Mouse (Mus musculus) spleen, postnatal 4 days (tissue): ENCODE results near the gene Adh5.

Source experiments
- DNase-seq, 2 experiments: peaks; one replicate each; pipeline ENCODE4 v3.0.0; 2022; ENCODE audit warnings: low spot score in 2 of 2

Adh5 gene

DNA sequence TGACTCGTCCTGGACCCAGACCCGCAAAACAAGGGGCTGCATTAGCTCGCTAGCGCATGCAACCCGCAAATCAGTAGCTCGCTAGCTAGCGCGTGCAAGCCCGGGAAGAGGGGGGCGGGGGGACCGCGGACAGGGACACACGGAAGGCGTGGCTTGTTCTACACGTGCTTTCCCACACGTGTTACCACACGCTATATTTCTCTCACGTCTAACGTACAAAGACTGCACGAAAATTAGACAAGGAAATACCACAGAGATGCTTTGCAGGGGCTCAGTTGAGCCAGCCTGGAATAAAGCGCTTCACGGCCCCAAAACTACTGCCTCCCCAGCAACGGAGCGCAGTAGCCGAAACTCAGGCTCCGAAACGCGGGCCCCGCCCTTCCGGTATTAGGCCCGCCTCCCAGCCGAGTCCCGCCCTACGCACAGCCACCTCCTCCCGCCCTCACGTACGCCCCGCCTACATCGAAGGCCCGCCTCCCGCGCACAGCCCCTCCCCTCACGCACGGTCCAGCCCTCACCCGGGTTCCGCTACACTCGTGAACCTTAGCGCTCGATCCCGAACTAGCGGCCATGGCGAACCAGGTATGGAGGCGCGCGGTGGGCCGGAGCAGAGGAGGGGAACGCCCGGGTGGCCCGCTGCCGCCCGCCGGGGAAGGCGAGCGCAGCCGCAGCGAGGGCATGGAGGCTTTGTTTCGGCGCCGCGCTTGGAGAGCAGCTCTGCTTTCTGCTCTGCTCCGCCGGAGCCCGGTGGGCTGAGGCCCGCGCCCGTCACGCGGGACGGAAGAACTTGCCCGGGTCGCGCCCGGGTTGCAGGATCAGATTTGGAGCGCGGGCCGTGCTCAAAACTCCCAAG, at the start of gene Adh5:
Gene Adh5 (plus strand): TSS at position 482 of the 853 bp plus-strand sequence.
- DNase-seq = peak; percentile 93 to 95

DNA sequence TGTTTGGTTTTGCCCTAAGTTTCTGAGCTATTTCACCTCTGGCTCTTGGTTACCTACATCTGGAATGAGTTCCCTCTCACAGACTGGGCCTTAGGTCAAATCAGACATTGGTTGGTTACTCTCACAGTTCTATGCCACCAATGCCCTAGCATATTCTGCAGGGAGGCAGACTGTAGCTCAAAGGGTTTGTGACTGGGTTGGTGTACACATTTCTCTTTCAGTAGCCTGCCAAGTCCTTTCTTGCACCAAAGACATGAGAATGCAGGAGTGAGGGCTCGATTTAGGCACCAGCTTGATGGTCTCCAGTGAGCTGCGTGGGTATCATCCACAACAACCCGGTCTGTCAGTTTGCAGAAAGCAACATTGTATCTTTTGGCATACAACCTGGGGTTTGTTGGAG, 38.0 kb upstream of the Adh5 start:
- no peak for DNase-seq

DNA sequence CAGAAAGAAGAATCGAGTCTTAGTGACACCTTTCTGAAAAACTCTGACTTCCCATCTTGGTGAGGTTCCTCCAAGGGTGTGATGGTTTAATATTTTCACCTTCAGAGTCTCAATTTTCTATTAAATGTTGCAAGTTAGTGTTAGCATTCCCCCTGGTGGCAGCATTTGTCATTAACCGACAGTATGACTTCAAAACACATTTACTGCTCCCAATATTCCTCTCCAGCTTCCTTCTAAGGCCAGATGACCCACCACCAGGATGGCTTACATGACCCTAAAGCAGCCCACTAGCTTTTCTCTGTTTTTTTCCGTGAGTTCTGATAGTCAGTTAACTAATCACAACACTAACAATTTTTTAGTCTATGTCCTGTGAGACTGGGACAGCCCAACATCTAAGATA, 37.6 kb upstream of the Adh5 start:
- no peak for DNase-seq

DNA sequence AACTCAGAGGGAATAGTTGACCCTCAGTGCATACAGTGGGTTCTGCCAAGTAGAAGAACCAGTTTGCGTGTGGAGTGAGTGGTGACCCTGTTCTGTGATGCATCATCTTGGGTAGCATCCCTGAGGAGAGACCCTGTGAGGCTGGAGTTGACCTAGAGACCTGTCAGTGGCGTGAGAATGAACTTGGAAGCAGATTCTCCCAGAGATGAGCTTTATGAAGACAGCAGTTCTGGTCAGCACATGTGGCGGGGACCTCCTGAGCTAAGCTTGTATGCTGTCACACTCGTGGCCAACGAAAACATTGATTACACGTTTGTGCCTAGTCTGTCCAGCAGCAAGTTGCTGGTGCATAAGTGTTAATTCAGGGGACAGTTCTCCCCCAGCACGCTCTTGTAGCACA, 37.1 kb upstream of the Adh5 start:
- no peak for DNase-seq

DNA sequence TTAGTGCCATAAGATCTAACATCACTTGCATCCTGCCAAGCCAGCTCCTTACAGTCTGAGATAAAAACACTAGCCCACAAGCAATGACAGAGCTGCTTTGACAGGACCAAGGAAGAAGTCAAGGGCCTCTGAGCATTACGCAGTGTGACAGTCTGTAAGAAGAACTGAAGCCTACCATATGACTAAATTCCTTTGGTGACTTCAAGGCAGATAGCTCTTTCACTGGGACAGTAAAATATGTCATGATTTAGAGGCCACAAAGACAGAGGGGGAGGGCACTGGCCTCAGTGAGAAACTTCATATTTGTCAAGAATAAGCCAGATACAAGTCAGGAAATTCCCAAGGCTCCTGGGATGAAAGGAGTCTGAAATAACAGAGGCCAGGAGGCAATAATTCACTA, 35.0 kb upstream of the Adh5 start:
- DNase-seq = no peak

DNA sequence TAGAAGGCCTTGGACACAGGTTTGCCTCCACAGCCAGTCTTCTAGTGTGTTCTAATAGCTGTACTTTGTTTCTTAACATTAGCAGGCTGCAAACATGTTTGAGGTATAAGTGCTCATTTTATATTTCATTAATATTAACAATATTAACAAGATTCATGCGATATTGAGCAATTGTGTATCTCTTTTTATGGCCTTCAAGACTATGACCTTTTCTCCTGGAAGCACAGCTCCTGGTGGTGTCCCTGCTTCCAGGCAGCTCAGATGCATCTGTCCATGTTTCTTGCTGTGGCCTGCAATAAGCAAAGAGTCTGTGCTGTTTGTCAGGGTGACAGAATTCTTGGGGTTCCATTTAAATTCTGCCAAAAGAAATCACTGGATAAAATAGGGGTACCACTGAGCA, 33.3 kb upstream of the Adh5 start:
- DNase-seq = no peak

DNA sequence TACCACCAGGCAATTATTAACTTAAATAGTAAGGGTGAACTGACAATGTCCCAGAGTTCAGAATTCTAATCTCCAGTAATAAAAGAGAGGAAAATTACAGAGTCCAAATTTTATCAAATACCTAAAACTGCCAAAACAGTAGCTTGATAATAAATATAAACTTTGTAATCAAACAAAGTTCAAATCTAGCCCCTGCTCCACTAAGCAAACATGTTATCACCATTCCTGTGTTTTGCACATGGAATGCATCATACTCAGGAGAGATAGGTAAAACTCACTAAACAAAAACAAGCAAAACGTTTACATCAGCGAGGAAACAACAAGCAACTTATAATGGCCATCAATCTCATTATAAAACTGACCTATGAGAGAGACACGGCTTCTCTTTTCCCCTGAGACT, 32.7 kb upstream of the Adh5 start:
- DNase-seq = no peak

DNA sequence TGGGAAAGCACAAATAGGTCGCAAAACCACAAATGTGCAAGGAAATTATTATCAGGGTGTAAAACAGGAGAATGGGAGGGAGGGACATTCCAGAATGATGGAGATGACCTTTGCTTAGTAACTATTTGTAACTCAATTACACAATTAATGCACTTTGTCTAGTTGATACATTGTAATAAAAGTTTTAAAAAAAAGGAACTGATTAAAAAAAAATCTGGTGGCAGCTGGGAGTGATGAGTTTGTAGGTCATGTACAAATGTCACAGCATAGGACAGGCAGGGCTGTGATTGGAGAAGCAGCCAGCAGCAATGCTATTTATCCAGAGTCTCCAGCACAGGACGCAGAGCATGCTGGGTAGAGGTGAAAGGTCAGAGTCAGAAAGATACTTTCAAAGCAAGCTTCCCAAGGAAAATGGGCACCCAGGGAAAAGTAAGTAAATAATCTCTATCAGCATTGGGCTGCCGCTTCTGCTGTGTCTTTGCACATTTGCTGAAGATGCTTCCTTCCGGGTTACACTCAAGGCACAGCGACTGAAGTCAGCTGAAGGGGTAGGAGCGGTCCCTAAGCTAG, 27.7 kb upstream of the Adh5 start, which contains the start of gene Adh4:
Gene Adh4 (plus strand): TSS at position 346 of the 570 bp plus-strand sequence.
- DNase-seq = no peak

DNA sequence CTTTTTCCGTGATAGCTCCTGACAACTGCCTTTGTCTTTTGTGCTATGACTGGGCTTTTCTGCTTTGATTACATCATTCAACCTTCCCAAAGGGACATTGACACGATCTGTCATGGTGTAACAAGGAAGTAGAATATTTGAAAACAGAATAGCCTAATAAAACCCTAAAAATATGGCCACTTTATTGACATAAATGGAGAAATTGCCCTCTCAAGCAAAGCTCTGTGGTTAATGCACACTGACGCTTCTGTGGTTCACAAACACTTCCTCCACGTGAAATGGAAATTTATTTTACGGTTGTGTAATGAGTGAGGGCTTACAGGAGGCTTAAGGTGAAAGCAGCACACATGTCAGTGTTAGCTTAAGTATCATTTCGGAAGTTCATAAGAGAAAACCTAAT, 23.5 kb upstream of the Adh5 start:
- no peak for DNase-seq

DNA sequence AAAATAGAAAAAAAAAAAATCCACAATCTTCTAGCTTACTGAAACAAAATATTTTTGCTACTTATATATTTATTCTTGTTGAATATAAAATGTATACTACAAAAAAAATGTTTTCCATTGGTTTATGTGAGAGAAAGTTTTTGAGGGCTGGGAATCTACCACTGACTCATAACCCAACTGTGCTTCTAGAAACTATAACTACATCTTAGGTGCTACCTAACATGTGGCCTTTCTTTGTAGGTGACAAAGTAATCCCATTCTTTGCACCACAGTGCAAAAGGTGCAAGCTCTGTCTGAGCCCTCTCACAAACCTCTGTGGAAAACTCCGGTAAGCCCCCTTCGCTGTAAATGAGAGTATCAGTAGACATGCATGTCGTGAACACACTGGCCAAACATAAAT, 22.5 kb upstream of the Adh5 start:
- no peak for DNase-seq

DNA sequence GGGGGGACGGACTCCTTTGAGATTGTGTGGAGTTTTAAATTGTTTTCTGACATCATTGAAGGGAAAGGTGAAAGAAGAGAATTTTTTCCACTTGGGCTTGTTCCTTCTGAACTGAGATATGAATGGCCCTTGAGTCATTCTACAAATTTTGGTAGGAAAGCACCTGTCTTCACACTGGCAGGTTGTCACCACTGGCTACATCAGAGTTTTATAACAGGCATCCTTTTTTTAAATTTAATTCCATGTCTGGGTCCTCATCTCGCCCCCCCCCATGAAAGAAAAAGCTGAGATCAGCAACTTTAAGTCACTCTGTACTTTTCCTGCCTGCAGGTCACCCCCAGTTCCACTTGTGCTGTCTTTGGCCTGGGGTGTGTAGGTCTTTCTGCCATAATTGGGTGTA, 19.2 kb upstream of the Adh5 start:
- DNase-seq = no peak

DNA sequence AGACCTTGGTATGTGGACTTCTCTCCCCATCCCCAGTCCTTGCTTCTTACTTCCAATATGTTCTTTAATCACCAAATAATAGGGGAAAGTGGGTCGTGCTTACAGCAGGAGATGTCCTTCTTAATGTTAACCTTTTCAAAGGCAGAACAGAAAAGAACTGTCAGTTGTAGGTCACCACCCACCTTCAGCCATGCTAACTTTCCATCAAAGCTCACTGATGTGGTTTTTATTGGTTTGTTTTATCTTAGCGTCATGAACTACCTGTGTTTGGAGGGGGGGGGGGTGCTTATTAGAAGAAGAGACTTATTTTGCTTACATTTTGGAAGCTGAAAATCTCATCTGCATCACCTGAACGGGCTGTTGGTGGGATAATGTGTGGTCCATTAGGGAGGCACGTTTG, 18.6 kb upstream of the Adh5 start:
- no peak for DNase-seq

DNA sequence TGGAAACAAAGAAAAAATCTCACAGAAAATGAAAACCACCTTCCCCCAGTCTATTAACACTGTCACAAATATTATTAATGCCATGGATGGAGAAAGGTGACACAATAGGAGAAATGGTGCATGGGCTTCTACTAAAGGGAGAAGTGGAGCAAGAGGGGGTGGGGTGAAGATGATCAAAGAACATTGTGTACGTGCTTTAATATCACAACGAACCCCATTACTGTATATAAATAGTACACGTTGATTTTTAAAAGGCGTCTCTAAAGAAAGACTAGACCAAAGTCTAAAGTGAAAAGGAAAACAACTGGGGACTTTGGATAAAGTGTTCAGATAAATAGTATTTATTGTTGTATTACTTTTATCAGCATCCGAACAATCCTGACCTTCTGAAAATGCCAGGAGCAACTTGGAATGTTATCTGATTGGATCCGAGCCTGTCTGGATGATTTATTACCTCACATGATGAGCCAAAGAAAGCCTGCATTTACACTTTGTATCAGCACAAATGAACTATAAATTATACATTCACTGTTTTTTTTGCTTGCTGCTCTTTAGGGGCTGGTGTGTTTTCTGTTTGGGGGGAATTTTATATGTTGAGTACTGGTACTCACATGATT, 12.4 kb upstream of the Adh5 start:
- DNase-seq = no peak

DNA sequence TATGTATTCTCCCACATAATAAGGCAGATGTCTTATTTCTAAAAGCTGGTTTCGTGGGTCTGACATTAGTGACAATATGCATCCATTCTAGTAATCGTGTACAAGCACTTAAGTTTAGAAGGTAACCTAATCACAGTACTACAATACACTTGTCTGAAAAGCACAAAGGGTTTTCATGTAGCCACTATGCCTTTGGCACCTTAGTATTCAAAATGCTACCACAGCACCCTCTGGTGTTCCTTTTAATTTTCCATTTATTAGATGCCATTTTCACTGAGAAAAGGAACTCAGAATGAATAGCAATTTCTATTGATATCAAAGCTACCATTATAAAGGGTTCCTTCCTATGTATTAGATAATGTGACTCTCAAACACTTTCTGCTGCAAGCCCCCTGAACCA, 11.1 kb upstream of the Adh5 start:
- no peak for DNase-seq

DNA sequence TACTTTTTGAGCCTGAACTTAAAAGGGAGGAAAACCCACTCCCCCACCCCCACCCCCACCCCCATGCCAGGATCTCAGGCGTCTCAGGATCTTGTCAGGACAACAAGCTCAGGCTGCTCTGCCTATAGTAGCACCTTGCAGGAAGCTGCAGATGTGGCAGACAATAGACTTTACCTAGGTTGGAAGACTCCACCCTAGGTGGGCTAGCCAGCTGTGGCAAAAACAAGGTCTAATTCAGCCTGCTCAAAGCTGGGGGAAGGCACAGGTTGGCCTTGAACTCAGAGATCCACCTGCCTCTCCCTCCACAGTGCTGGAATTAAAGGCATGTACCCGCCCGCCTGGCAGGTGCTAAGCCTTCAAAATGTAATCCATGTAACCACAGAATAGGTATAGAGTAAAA, 4.2 kb upstream of the Adh5 start:
- DNase-seq = no peak

DNA sequence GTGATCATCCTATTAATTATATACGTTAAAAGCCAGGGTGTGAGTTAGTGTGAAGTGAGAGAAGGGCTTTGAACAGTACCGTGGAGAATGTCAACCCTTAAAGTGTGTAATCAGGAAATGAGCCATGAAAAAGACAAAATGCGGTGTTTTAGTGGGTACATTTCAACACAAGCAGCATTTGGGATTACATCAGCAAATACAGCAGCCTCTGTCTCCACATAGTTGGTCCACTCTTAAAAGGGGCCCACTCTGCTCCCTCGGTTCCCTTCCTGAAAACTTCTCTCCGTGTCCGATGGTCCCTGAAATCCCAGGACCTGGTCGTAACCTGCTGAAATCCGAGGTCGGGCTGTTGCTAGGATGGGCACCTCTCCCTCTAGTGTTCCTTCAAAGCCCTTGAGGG, 690 bp upstream of the Adh5 start:
- no peak for DNase-seq

DNA sequence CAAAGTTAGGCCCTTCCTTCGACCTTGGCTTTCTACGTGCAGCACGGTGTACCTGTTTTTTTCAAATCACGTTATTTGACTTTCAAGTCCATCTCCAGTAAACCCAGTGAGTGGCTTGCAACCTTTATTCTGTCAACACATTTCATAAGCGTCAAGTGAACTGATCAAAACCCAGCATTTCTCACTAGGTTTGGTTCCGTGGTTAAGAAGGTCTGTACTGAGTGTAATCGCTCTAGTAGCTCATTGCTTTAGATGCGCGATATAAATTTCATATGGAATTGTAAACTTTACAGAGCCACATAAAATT, 525 bp downstream of the Adh5 start:
- DNase-seq = no peak

DNA sequence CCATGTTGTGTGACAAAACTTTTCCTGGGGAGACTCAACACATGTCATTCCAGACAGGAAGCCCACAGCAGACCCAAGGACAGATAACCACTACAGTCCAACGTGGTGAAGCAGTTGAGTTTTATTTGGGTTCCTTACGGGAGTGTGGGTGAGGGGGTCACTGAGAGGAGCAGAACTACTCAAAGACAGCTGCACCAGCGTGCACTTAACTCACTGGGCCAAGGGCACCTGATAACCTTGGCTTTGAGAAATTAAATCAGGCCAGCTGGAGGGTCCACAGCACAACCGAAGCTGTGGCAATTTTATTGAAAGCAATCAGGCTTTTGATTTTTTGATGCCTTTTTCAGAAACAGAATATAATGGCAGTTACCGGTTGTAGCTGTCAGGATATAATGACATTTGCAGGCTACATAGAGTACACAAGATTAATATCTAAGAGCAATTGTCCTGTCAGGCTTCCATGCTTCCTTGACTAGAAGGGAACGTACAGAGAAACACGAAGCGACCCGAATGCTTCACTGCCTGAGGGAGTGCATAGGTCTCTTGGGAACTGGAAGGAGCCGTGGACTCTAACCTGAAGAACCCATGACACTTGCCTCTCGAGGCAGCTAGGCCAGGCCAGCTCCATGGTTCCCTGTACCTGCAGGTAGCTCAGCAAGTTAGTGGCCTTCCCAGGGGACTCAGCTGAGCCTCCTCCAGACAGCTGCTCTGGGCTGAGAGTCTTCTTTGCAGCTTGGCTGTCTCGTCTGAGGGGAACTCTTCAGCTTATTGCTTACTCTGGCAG, 5.4 kb downstream of the Adh5 start:
- no peak for DNase-seq

DNA sequence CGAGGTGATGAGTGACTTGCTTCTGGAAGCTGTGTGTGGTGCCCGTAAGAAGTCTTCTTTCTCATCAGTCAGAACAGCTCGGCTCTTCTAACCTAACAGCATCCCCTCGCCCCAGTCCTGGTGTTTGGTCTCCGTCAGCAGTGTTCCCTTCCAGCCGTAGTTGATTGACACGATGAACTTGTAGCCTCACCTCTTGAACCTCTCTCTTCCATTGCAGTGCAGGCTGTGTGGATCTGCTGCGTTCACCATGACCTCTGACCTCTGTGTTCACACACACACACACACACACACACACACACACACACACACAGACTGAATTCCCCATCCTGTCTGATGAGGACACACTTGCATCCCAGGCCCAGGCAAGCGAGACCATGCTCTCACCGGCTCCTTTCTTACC, 9.3 kb downstream of the Adh5 start:
- DNase-seq = no peak

DNA sequence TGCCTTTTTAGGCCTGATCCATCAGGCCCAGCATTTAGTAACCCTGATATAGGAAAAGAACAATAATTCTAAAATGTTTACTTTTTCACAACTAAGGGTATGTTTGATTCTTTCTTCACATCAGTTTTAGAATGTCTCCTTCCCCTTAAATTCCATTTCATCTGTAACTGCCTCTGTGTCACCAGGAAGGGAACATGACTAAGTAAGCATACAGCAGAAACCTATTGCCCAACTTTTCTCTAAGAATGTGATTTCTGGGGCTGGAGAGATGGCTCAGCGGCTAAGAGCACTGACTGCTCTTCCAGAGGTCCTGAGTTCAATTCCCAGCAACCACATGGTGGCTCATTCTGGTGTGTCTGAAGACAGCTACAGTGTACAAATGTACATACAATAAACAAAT, 11.3 kb downstream of the Adh5 start:
- no peak for DNase-seq

DNA sequence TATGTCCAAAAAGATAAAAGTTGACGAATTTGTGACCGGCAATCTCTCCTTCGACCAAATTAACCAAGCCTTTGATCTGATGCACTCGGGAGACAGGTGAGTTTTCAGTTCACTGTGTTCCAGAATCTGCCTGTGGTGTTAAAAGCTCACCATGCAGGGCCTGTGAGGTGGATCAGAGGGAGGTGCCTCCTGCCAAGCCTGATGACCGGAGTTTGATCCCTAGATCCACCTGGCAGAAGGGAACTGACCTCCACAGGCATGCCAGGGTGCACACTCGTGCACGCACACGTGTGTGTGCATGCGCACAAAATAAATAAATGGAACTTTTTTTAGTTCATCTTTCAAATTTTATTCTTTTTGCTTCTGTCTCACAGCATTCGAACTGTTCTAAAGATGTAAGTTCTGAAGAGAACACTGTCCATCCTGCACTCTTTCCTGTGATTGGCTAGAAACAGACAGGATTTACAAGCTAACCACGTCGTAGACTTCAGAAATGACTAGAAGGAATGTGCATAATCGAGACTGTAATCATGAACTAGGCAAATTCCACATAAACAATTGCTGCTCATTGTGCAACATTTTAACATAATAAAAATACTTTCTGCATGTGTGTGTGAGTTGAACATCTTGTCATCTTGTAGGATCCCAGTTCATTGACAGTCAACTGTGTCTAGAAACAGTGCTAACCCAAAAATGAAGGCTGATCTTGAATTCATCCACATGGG, 12.0 kb downstream of the Adh5 start:
- no peak for DNase-seq

DNA sequence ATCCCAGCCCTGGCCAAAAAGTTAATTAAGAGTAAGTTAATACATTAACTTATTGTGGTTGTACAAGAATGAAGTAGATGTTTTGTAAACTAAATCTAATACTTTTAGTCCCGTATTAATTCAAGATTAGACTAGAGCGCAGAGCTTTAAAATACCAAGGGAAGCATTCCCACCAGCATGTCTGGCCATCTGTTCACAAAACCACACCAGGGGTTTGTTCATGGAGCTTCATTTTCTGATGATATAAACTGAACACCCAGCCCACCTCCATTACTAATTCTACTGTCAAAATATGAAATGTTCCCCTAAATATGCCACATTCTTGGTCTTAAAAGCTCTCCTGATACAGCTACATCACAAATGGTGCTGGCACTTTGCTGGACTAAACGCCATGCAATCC, 15.5 kb downstream of the Adh5 start:
- no peak for DNase-seq
